Mouse (Mus musculus): ENCODE results near the gene Sinhcaf. TPM values are rescaled to one million over a fixed set of nuclear protein-coding genes. Genes with fewer than 3 reads are reported as not detected.

Sinhcaf gene
- total and polyA plus RNA-seq, 2 experiments from 2014 or later: 19.1 to 19.2 TPM

DNA sequence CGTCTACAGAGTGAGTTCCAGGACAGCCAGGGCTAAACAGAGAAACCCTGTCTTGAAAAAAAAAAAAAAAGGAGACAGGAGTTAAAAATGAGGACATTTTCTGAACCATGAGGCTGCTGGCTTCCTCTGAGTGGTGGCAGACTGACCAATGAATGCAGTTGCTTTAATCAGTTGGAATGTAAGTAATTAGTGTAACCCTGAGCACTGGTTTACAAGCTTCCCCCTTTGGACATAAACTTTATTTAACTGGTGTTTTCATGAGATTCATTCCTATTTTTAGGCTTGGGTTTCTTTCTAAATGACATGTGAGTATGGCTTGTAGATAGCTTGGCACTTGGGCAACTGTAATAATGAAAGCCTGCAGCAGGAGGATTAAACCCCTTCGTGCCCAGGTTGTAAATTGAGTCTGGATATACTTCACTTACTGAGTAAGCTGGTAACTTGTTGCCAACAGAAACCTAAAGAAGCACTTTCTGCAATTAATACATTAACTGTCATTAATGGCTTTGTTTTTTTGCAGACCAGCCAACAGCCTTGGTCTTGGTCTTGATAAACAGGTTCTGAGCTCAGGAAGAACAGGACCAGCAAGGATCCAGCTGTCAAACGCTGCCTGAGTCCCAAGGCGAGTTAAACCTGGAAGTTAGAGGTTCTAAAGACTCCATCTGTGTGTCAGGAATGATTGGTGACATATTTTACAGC, 13.4 kb upstream of the Sinhcaf start:
- 75% methylated on average over 4 of the region's 4 CpGs for WGBS
- H3K4me3 ChIP-seq (ENCODE audit: low read length): no peak overlapping the region
- ATAC-seq: no peak

GRCm38 (mm10) chr6:148958712-148959111, 12.4 kb upstream of the Sinhcaf start:
- Histone ChIP-seq H3K36me3 (ENCODE audit: insufficient read depth, low read length) (no peaks in the 10 kb centered on the region), H3K4me3 (ENCODE audit: low read length) (no peak overlapping the region), H3K4me1 (ENCODE audit: insufficient read depth, low read length) (no peaks in the 10 kb centered on the region), H3K4me2 (ENCODE audit: low read depth, low read length) (no peak overlapping the region), H3K9ac (replicated peaks; ENCODE audit: low read length) (no peak overlapping the region), H3K27me3 (ENCODE audit: insufficient read depth, low read length) (no peaks in the 10 kb centered on the region), H3K27ac (no peak overlapping the region), H3K9me3 (ENCODE audit: low read length) (no peaks in the 10 kb centered on the region)
- DNase-seq (ENCODE audit: low spot score) (no peak), ATAC-seq (no peak)
- no peak for TF ChIP-seq CTCF (IDR thresholded peaks at IDR 0.05; ENCODE audit: low read depth)
- WGBS: 92% methylated on average over 1 of the region's 1 CpGs

More for the DNA sequence above, 13.4 kb upstream of the Sinhcaf start:
- TF ChIP-seq CTCF (IDR thresholded peaks at IDR 0.05; ENCODE audit: low read depth): no peak
- Histone ChIP-seq H3K27ac (no peak overlapping the region), H3K27me3 (ENCODE audit: insufficient read depth, low read length) (no peaks in the 10 kb centered on the region), H3K36me3 (ENCODE audit: insufficient read depth, low read length) (no peaks in the 10 kb centered on the region), H3K9ac (replicated peaks; ENCODE audit: low read length) (no peak overlapping the region), H3K4me2 (ENCODE audit: low read depth, low read length) (no peak overlapping the region), H3K4me1 (ENCODE audit: insufficient read depth, low read length) (no peaks in the 10 kb centered on the region), H3K9me3 (ENCODE audit: low read length) (no peaks in the 10 kb centered on the region)
- no peak for DNase-seq (ENCODE audit: low spot score)

DNA sequence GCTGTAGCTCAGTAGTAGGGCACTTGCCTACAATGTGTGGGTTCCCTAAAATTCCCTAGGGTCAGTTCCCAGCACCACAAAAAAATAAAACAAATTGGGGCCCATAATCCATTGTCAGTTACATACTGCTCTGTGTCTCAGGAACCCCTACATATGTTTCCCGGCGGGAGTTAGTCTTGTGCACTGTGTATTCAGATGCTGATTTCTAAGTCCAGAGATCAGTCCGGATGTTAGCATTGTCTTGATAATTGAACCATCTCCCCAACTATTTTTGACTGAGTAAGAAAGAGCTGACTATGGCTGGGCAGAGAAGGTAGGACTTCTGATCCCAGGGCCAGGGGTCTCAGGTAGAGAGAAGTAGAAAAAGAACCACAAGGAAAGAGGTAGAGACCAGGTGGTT, 10.8 kb upstream of the Sinhcaf start:
- WGBS: 82% methylated on average over 3 of the region's 3 CpGs
- Histone ChIP-seq H3K4me1 (ENCODE audit: insufficient read depth, low read length) (no peaks in the 10 kb centered on the region), H3K36me3 (ENCODE audit: insufficient read depth, low read length) (no peaks in the 10 kb centered on the region), H3K4me3 (ENCODE audit: low read length) (no peak overlapping the region), H3K27ac (no peak overlapping the region), H3K9me3 (ENCODE audit: low read length) (no peaks in the 10 kb centered on the region), H3K27me3 (ENCODE audit: insufficient read depth, low read length) (no peaks in the 10 kb centered on the region), H3K9ac (replicated peaks; ENCODE audit: low read length) (no peak overlapping the region), H3K4me2 (ENCODE audit: low read depth, low read length) (no peak overlapping the region)
- ATAC-seq: no peak
- no peak for DNase-seq (ENCODE audit: low spot score)
- no peak for TF ChIP-seq CTCF (IDR thresholded peaks at IDR 0.05; ENCODE audit: low read depth)

DNA sequence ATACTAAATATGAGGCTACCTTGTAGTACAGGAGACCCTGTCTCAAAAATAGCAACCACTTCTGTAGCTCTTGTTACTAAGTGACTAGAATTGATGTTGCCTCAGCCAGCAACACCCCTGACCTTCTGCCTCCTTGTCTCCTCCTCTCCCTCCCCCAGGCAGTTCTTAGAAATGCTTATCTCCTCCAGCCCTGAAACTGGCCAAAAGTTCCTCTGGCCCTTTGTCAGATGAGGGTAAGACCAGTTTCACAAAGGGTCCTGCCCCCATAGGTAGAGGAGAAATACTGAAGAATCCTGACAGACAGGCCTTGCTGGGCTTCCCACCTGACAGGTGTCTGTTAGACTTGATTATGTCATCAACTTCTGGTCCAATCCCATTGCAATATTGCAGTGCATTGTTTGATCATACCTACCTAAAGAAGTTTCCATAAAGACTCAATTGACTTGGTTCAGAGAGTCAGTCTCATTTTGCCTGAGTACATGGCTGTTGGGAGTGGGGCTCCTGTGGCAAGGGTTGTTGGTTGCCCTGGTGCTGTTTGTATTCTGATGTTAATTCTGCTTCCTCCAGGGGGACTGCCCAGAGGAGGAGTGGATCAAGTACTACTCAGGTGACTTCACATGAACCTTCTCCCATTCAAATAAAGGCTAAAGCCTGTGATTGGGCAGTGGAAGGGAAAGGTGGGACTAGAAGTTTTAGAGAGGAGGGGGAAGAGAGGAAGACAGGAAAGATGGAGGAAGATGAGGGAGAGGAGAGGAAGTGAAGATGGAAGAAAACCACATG, 9.6 kb upstream of the Sinhcaf start:
- no peak overlapping the region for H3K4me2 ChIP-seq (ENCODE audit: low read depth, low read length)
- DNase-seq (ENCODE audit: low spot score) (no peak), ATAC-seq (no peak)
- H3K27me3 ChIP-seq (ENCODE audit: insufficient read depth, low read length): no peaks in the 10 kb centered on the region
- TF ChIP-seq CTCF (IDR thresholded peaks at IDR 0.05; ENCODE audit: low read depth): no peak
- no peaks in the 10 kb centered on the region for H3K36me3 ChIP-seq (ENCODE audit: insufficient read depth, low read length)
- H3K4me3 ChIP-seq (ENCODE audit: low read length): no peak overlapping the region
- H3K4me1 ChIP-seq (ENCODE audit: insufficient read depth, low read length): no peaks in the 10 kb centered on the region
- H3K9ac ChIP-seq (replicated peaks; ENCODE audit: low read length): no peak overlapping the region
- no peaks in the 10 kb centered on the region for H3K9me3 ChIP-seq (ENCODE audit: low read length)
- H3K27ac ChIP-seq: no peak overlapping the region

DNA sequence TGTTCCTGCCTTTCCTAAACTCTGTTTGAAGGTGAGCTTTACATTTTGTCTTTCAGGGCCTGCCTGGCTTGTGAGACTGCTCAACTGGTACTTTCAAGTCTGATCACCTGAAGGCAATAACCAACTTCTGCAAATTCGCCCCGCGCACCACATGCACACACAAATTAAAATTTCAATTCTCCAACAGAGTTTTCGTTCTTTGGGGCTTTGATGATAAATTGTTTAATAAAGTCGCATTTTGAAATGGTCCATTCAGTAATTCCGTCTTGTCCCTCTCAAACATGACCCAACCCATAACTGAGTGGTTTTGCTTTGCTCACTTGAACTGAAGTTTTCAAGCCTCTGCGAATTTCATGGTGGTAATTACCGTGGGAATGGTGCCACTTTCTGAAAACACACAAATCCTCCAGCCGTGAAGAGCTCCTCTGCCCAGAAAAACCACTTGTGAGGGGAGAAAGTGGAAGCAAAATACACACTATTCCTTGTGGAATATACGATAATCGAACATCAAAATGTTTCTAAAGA, 676 bp upstream of the Sinhcaf start:
- no peaks in the 10 kb centered on the region for H3K4me1 ChIP-seq (ENCODE audit: insufficient read depth, low read length)
- no peak for TF ChIP-seq CTCF (IDR thresholded peaks at IDR 0.05; ENCODE audit: low read depth)
- no peaks in the 10 kb centered on the region for H3K36me3 ChIP-seq (ENCODE audit: insufficient read depth, low read length)
- peak overlapping the region; percentile 73; the same call in 1 of the 2 replicates for H3K27ac ChIP-seq
- ATAC-seq: no peak; the same call in 1 of the 2 replicates
- peak overlapping the region; percentile 94 for H3K4me2 ChIP-seq (ENCODE audit: low read depth, low read length)
- peak overlapping the region; percentile 81; the same call in 1 of the 2 replicates for H3K9ac ChIP-seq (replicated peaks; ENCODE audit: low read length)
- H3K9me3 ChIP-seq (ENCODE audit: low read length): no peaks in the 10 kb centered on the region
- no peaks in the 10 kb centered on the region for H3K27me3 ChIP-seq (ENCODE audit: insufficient read depth, low read length)
- 20% methylated on average over 11 of the region's 11 CpGs for WGBS
- peak overlapping the region; percentile 83 for H3K4me3 ChIP-seq (ENCODE audit: low read length)
- DNase-seq (ENCODE audit: low spot score): no peak

- no peaks in the 10 kb centered on the region for H3K4me1 ChIP-seq (ENCODE audit: insufficient read depth, low read length)
- H3K9ac ChIP-seq (replicated peaks; ENCODE audit: low read length): peak overlapping the region; percentile 81
- WGBS: under 1% methylated on average over 72 of the region's 75 CpGs
- H3K27me3 ChIP-seq (ENCODE audit: insufficient read depth, low read length): no peaks in the 10 kb centered on the region
- ATAC-seq (peak; percentile 34), DNase-seq (ENCODE audit: low spot score) (peak; percentile 57)
- H3K36me3 ChIP-seq (ENCODE audit: insufficient read depth, low read length): no peaks in the 10 kb centered on the region
- peak overlapping the region; percentile 73 for H3K27ac ChIP-seq
- no peaks in the 10 kb centered on the region for H3K9me3 ChIP-seq (ENCODE audit: low read length)
- TF ChIP-seq CTCF (IDR thresholded peaks at IDR 0.05; ENCODE audit: low read depth): no peak
- H3K4me2 ChIP-seq (ENCODE audit: low read depth, low read length): peak overlapping the region; percentile 94
- H3K4me3 ChIP-seq (ENCODE audit: low read length): peak overlapping the region; percentile 83
Observed at GRCm38 (mm10) chr6:148945509-148946408, 508 bp downstream of the Sinhcaf start.
